Mouse (Mus musculus): ENCODE measurements around the gene Olfr948.

DNA sequence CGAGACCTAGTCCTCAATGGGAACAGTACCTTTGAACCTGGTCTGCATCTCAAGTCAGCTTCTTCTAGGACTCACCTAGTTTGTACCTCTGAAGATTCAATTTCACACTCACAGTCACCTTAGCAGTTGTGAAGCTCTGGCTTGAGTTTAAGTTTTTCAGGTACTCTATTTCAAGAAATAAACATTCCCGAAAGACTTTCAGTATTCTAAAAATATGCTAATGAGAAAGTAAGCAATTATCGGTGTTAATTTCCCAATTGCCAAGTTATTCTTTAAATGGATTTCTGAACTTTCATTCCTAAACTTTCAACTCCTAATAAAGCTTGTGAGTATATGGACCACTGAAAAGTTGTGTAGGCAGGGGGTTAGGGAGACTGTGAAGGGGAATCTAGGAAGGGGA lies 49.1 kb downstream of the Olfr948 start, which contains the start of gene Olfr945:
- TF ChIP-seq TCF12 (IDR thresholded peaks at IDR 0.05; ENCODE audit: low read depth, low read length) (no peak), ZNF384 (IDR thresholded peaks at IDR 0.05; ENCODE audit: low read depth, low read length) (no peak), E2F4 (IDR thresholded peaks at IDR 0.05; ENCODE audit: insufficient replicate concordance, low read depth, low read length) (no peak), CTCF (conservative IDR thresholded peaks at IDR 0.05 in 1 of 2, IDR thresholded peaks at IDR 0.05 in 1 of 2; ENCODE audit: low read depth in 2 of 2, low read length in 2 of 2) (no peak), PAX5 (IDR thresholded peaks at IDR 0.05; ENCODE audit: low read length) (no peak), NELFE (IDR thresholded peaks at IDR 0.05; ENCODE audit: low read depth, low read length) (no peak)

All from CH12.LX (cell line).